Mouse (Mus musculus): ENCODE measurements at regions not wholly inside any gene's neighbourhood (a gene's known extent, or its start where the extent isn't known, plus 50 kb on each side); places are given as distances from the start of the nearest gene placed in this dataset.
"Not testable (repeated sequence)": the region's sequence is repeated elsewhere in the genome, so short reads cannot be mapped to it uniquely, and the experiment has no call there.

- DNase-seq, result peak; percentile 90
Measured at GRCm38 (mm10) chr12:29290591-29291351, 237.4 kb upstream of the Myt1l start.

- no peak for DNase-seq
Measured at GRCm38 (mm10) chr12:29297984-29298383, 230.2 kb upstream of the Myt1l start.

GRCm38 (mm10) chr12:29315636-29316035 lies 212.5 kb upstream of the Myt1l start:
- DNase-seq, result no peak

GRCm38 (mm10) chr12:29321468-29321867 lies 206.7 kb upstream of the Myt1l start:
- no peak for DNase-seq

- DNase-seq, result no peak
Measured at GRCm38 (mm10) chr12:29323534-29323933, 204.7 kb upstream of the Myt1l start.

DNA sequence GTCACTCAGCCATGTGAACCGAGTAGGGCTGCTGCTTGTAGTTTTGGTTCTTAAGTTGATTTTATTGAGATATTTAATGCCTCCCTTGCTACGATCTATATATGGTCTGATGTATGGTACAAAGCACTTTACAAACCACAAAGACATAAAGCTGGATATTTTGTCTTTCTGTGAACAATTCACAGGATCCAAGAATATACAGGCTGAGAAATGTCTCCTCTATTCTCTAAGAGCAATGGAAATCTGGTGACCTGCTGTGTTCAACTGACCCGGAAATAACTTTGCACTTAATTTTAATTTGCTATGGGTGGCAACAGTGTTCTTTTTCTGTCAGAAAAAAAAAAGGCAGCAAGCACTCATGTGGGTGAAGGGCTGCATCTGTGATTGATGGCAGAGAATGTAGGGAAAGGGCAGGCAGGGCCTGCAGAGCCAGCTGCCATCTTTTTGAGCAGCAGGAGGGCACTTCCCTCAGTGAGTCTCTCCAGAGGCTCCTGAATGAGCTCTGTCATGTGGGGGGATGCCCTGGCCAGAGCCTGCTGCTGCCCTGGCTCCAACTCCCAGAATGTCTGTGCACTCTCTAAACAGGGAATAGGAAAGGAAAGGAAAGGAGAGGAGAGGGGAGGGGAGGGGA lies 192.2 kb upstream of the Myt1l start:
- no peak for DNase-seq

- no peak for DNase-seq
Measured at GRCm38 (mm10) chr12:29337336-29337735, 190.8 kb upstream of the Myt1l start.

DNA sequence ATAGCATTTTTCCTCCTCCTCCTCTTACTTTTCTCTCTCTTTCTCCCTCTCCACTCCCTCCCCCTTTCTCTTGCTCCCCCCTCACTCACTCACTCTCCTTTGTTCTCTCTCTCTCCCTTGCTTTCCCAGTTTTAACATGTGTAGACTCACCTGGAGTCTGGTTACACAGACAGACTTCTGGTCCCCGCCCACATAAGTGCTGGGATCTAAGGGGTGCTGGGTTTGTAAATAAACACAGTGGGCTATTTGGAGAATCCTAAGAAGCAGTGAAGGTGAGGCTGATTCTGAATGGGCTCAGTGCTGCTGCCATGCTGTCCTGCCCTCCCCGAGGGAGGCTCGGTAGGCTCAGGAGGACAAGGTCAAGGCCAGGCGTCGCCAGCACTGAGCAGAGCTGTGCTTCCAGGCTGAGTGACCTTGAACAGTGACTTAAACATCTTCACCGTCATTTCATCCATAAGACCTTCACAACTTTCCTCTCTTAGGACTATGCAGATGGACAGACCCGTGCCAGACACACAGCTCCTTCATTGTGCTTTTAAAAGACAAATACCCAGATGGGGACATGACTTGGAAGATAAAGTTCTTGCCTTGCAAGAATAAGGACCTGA lies 186.7 kb upstream of the Myt1l start:
- peak; percentile 26 for DNase-seq

DNA sequence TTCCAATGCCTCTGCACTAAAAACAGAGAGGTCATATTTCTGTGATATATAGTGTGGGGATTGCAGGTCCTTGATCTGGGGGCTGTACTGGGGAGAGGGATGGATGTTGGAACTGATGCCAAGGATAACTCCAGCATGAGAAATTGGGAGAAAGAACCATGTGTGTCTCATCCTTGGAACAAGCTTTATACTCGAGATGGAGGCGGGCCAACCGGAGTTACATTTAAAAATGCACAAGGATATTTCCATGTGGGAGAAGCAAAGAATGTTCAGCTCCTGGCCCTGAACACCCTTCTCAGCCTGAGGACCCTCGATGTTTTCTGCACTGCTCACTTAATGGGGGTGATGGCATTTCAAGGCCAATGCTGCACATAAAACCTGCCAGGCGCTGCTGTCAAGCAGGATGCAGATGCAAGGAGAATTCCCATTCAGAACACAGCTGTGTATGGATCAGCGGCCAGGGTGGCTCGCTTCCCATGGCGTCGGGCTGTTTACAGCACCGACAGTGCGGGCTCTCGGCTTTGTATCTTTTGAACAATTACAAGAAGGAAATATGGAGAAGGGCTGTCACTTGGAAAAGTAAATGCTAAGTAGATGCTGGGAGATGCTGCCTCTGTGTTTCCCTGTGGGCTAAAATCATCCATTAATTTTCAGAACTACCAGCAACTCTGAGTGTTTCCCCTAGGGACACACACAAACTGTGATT lies 184.9 kb upstream of the Myt1l start:
- DNase-seq, result no peak

GRCm38 (mm10) chr12:29348698-29349097 lies 179.5 kb upstream of the Myt1l start:
- no peak for DNase-seq

GRCm38 (mm10) chr12:29349146-29349850 lies 178.9 kb upstream of the Myt1l start:
- DNase-seq, result no peak

- DNase-seq, result no peak
Measured at GRCm38 (mm10) chr12:29353777-29354496, 174.2 kb upstream of the Myt1l start.

GRCm38 (mm10) chr12:29354816-29355215 lies 173.4 kb upstream of the Myt1l start:
- DNase-seq, result no peak

DNA sequence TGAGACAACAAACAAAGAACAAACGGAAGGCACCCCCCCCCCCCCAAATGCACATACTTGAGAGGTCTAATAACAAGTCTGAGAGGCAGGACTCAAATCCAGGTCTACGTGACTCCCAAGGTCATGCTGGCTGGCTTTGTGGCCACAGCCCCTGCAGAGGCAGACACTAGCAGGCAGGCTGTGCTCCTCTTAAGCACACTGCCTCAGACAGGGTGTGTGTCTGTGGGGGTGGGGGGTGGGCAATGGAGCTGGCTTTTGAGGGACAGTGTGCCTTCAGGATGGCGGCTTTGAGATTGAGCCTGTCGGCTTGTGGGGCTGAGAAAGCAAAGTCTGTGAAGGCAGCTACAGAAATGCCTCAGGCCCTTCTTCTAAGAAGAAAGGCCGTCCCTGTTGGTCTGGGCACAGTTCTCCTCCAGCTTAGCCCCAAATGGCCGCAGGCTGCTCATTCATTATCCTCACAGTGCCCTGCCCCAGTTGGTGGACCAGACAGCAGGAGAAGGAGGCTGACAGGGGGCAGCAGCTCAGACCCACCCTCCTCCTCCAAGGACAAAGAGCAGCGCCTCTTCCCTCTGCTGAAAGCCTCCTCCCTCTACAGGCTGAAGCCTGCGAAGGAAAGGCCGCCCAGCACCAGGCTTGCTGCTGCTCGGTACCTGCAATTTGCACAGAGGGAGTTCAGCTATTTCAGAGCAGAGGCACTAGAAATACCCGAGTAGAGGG lies 171.3 kb upstream of the Myt1l start:
- DNase-seq, result no peak

GRCm38 (mm10) chr12:29361236-29361635 lies 166.9 kb upstream of the Myt1l start:
- DNase-seq, result no peak

- not testable (repeated sequence) for DNase-seq
Measured at GRCm38 (mm10) chr12:29367741-29368106, 160.5 kb upstream of the Myt1l start.

- DNase-seq, result peak; percentile 33
Measured at GRCm38 (mm10) chr12:29368107-29368819, 159.9 kb upstream of the Myt1l start.

DNA sequence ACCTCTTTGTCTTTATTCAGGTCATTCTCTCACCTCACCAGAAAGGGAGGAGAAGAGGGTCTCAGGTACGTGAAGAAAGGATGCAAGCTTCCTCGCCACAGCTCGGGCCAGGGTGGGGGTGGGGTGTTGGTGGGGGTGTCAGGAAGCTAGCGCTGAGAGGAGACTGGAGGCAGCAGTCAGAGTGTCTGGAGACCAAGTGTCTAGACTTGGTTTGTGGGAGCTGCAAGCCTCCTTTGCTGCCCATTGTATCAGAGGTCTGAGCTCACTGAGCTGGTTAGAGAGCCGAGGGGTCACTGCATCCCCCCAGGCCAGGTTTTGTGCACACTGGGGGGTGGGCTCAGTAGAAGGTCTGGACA lies 159.4 kb upstream of the Myt1l start:
- DNase-seq, result no peak

GRCm38 (mm10) chr12:29391756-29392155 lies 136.4 kb upstream of the Myt1l start:
- DNase-seq, result no peak

DNA sequence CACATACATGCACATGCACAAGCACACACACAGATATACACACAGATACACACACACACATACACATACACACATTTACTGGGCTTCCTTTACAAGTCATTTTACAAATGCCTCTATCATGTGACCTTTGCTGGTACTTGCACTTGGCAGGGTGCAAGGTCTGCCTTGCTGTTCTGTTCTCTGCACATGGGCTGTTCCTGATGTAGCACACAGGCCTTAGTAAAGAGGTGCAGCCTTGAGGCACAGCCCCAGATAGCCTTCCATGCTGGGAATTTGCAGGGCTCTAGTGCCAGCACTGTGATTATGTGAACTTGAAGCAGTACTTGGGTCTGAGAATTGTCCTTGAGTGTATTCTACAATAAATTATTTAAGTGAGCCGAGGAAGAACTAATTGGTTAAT lies 133.9 kb upstream of the Myt1l start:
- no peak for DNase-seq

All from adrenal gland, postnatal 25 days (tissue).